Mouse (Mus musculus) CH12.LX (cell line): ENCODE results near the gene Myocos.

ENCODE experiments used
- BHLHE40 ChIP-seq: IDR thresholded peaks from 2 replicates; pipeline ENCODE4 v1.6.1; 2011; ENCODE audit warnings: mild to moderate bottlenecking, low read depth, low read length, improper control_type of control experiment
- CTCF ChIP-seq, 2 experiments: IDR thresholded peaks in 1 of 2; conservative IDR thresholded peaks in 1 of 2; 2 replicates each; pipeline ENCODE4 v1.5.1; 2011 to 2012; ENCODE audit warnings: low read depth in 2 of 2, low read length in 2 of 2, improper control_type of control experiment in 1 of 2, inconsistent platforms in 1 of 2, mild to moderate bottlenecking in 1 of 2, moderate library complexity in 1 of 2
- HCFC1 ChIP-seq: IDR thresholded peaks from 2 replicates; pipeline ENCODE4 v1.6.1; 2012; ENCODE audit warnings: low read depth, mild to moderate bottlenecking, inconsistent platforms, low read length, improper control_type of control experiment
- MEF2A ChIP-seq: IDR thresholded peaks from 2 replicates; pipeline ENCODE4 v1.6.1; 2014; ENCODE audit warnings: low read depth, mild to moderate bottlenecking, inconsistent platforms, low read length, improper control_type of control experiment, borderline replicate concordance
- NRF1 ChIP-seq: IDR thresholded peaks from 2 replicates; pipeline ENCODE4 v1.6.1; 2014; ENCODE audit warnings: low read depth, mild to moderate bottlenecking, inconsistent platforms, low read length, improper control_type of control experiment, moderate library complexity
- POLR2A ChIP-seq: IDR thresholded peaks from 2 replicates; pipeline ENCODE4 v1.6.1; 2011; ENCODE audit warnings: low read depth, mild to moderate bottlenecking, improper control_type of control experiment, low read length
- TCF12 ChIP-seq: IDR thresholded peaks from 2 replicates; pipeline ENCODE4 v1.6.1; 2014; ENCODE audit warnings: low read depth, mild to moderate bottlenecking, inconsistent platforms, low read length, improper control_type of control experiment
- ZKSCAN1 ChIP-seq: IDR thresholded peaks from 2 replicates; pipeline ENCODE4 v1.6.1; 2012; ENCODE audit warnings: low read depth, inconsistent platforms, low read length, improper control_type of control experiment, borderline replicate concordance

GRCm38 (mm10) chr1:162642591-162642990 lies 15.4 kb downstream of the Myocos start:
- TF ChIP-seq CTCF (conservative IDR thresholded peaks at IDR 0.05 in 1 of 2, IDR thresholded peaks at IDR 0.05 in 1 of 2; ENCODE audit: low read depth in 2 of 2, low read length in 2 of 2) (no peak), BHLHE40 (no peak), ZKSCAN1 (no peak), POLR2A (no peak), MEF2A (no peak), TCF12 (no peak), NRF1 (no peak), HCFC1 (no peak)
